Mouse (Mus musculus): ENCODE measurements around the gene Gsdme. TPM values are rescaled to one million over a fixed set of nuclear protein-coding genes. Genes with fewer than 3 reads are reported as not detected.

Gsdme gene
- polyA plus RNA-seq, 1 experiment from 2014 or later, result 63.8 TPM

- Histone ChIP-seq H3K27ac (no peak overlapping the region), H3K9ac (no peak overlapping the region), H3K9me3 (replicated peaks) (no peaks in the 10 kb centered on the region; the same call in 1 of the 2 replicates), H3K27me3 (no peaks in the 10 kb centered on the region), H3K4me1 (no peaks in the 10 kb centered on the region), H3K36me3 (ENCODE audit: poor library complexity, severe bottlenecking) (peaks cover 20% of the 10 kb centered on the region), H3K4me3 (no peak overlapping the region), H3K4me2 (no peak overlapping the region)
- no peak for ATAC-seq
These were observed 93.9 kb downstream of the Gsdme start for GRCm38 (mm10) chr6:50169771-50170170.

- no peaks in the 10 kb centered on the region; the same call in 1 of the 2 replicates for H3K9me3 ChIP-seq (replicated peaks)
- no peak overlapping the region for H3K9ac ChIP-seq
- H3K4me3 ChIP-seq, result no peak overlapping the region
- H3K4me2 ChIP-seq, result no peak overlapping the region
- H3K4me1 ChIP-seq, result no peaks in the 10 kb centered on the region
- H3K36me3 ChIP-seq (ENCODE audit: poor library complexity, severe bottlenecking), result peaks cover 17% of the 10 kb centered on the region
- no peak overlapping the region for H3K27ac ChIP-seq
- ATAC-seq, result no peak
- H3K27me3 ChIP-seq, result no peaks in the 10 kb centered on the region
- 87% methylated on average over 4 of the region's 4 CpGs for WGBS
These were observed 94.8 kb downstream of the Gsdme start for GRCm38 (mm10) chr6:50168821-50169220.

- no peaks in the 10 kb centered on the region for H3K9me3 ChIP-seq (replicated peaks)
- no peak for ATAC-seq
- WGBS, result 88% methylated on average over 3 of the region's 3 CpGs
- peaks cover 13% of the 10 kb centered on the region; the same call in 1 of the 2 replicates for H3K36me3 ChIP-seq (ENCODE audit: poor library complexity, severe bottlenecking)
- H3K4me1 ChIP-seq, result no peaks in the 10 kb centered on the region
- H3K4me3 ChIP-seq, result no peak overlapping the region
- no peak overlapping the region for H3K4me2 ChIP-seq
- no peaks in the 10 kb centered on the region for H3K27me3 ChIP-seq
- no peak overlapping the region for H3K9ac ChIP-seq
- no peak overlapping the region for H3K27ac ChIP-seq
These were observed 100.6 kb downstream of the Gsdme start for GRCm38 (mm10) chr6:50163013-50163412.

GRCm38 (mm10) chr6:50159842-50160241, 103.8 kb downstream of the Gsdme start:
- ATAC-seq, result no peak

GRCm38 (mm10) chr6:50149378-50149777, 114.3 kb downstream of the Gsdme start:
- 0 out of 2 replicates have a peak, but pooled peaks cover 3% of the 10 kb centered on the region for H3K36me3 ChIP-seq (ENCODE audit: poor library complexity, severe bottlenecking)
- no peak overlapping the region for H3K9ac ChIP-seq
- H3K4me1 ChIP-seq, result no peaks in the 10 kb centered on the region
- H3K4me3 ChIP-seq, result no peak overlapping the region
- ATAC-seq, result no peak
- H3K27me3 ChIP-seq, result no peaks in the 10 kb centered on the region
- no peak overlapping the region for H3K27ac ChIP-seq
- no peaks in the 10 kb centered on the region for H3K9me3 ChIP-seq (replicated peaks)
- WGBS, result 97% methylated on average over 4 of the region's 4 CpGs
- no peak overlapping the region for H3K4me2 ChIP-seq

More at GRCm38 (mm10) chr6:50159842-50160241, 103.8 kb downstream of the Gsdme start:
- Histone ChIP-seq H3K4me2 (no peak overlapping the region), H3K4me3 (no peak overlapping the region), H3K9ac (no peak overlapping the region), H3K27ac (no peak overlapping the region), H3K27me3 (no peaks in the 10 kb centered on the region), H3K4me1 (no peaks in the 10 kb centered on the region), H3K36me3 (ENCODE audit: poor library complexity, severe bottlenecking) (peaks cover 9% of the 10 kb centered on the region; the same call in 1 of the 2 replicates), H3K9me3 (replicated peaks) (no peaks in the 10 kb centered on the region)
- WGBS, result 86% methylated on average over 6 of the region's 6 CpGs

- Histone ChIP-seq H3K4me3 (no peak overlapping the region), H3K9me3 (replicated peaks) (no peaks in the 10 kb centered on the region), H3K9ac (no peak overlapping the region), H3K4me1 (no peaks in the 10 kb centered on the region), H3K36me3 (ENCODE audit: poor library complexity, severe bottlenecking) (0 out of 2 replicates have a peak, but pooled peaks cover 3% of the 10 kb centered on the region), H3K27ac (no peak overlapping the region), H3K27me3 (no peaks in the 10 kb centered on the region), H3K4me2 (no peak overlapping the region)
- ATAC-seq, result no peak
These were observed 117.5 kb downstream of the Gsdme start for GRCm38 (mm10) chr6:50146158-50146557.

- Histone ChIP-seq H3K36me3 (ENCODE audit: poor library complexity, severe bottlenecking) (no peaks in the 10 kb centered on the region), H3K27ac (no peak overlapping the region), H3K4me3 (no peak overlapping the region), H3K27me3 (no peaks in the 10 kb centered on the region), H3K9me3 (replicated peaks) (no peaks in the 10 kb centered on the region), H3K4me1 (no peaks in the 10 kb centered on the region), H3K4me2 (no peak overlapping the region), H3K9ac (no peak overlapping the region)
- 88% methylated on average over 3 of the region's 3 CpGs for WGBS
- no peak for ATAC-seq
These were observed 124.1 kb downstream of the Gsdme start for GRCm38 (mm10) chr6:50139526-50139925.

Other genes with a start within 250 kb of the Gsdme start
- 65.4 and 67.6 TPM in 2 replicates for gene Mpp6, start 153.6 kb downstream of the Gsdme start, polyA plus RNA-seq (2015; fragmentation: Nextera tagmentation; extraction: Ambion mirVana)
- 4.5 and 4.7 TPM in 2 replicates for gene Osbpl3, start 192.3 kb upstream of the Gsdme start, polyA plus RNA-seq (2015; fragmentation: Nextera tagmentation; extraction: Ambion mirVana)

All from forebrain, embryonic 13.5 days (tissue).